Mouse (Mus musculus) thymus, adult 2 months (tissue): ENCODE results near the gene Lamc2.

Experiments
- CTCF ChIP-seq: fragments of 200-500 bp; IDR thresholded peaks from 2 replicates; pipeline ENCODE4 v1.5.1; 2012; ENCODE audit warnings: mild to moderate bottlenecking, control low read depth, low read length, moderate library complexity, borderline replicate concordance; ENCODE audit not compliant: control insufficient read depth, poor library complexity, insufficient read depth; ENCODE audit errors: extremely low read depth
- POLR2A ChIP-seq: fragments of 200-500 bp; IDR thresholded peaks from 2 replicates; pipeline ENCODE4 v1.6.1; 2012; ENCODE audit warnings: mild to moderate bottlenecking, low read length, control low read depth, moderate library complexity; ENCODE audit not compliant: control insufficient read depth, poor library complexity, insufficient read depth; ENCODE audit errors: extremely low read depth

DNA sequence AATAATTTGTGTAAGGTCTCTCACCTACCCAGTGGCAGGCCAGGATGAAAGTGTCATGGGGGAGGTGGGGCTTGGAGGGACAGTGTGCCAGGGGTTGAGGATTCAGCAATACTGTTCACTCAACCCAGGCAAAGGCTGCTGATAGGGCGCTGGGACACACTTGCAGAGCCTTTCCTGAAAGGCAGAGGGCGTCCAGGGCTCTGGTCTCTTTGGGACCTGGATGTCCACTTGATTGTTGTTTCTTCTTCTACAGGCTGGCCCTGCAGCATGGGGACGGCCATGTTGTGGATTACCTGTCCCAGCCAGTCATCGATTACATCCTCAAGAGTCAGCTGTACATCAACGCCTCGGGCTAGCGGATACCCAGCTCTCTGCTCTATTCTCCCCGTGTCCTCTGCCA is 70.9 kb downstream of the Lamc2 start:
- TF ChIP-seq POLR2A, result no peak
- TF ChIP-seq CTCF, result no peak
